In genomic region chrX:157598186-157598996, GRCm38 (mm10) we compare ENCODE assay signal across 8 mouse cellular contexts. TPM values are rescaled to one million over a fixed set of nuclear protein-coding genes. Genes with fewer than 3 reads are reported as not detected.
DNase-seq lines count a peak whose midpoint lies in the region; ATAC-seq lines count a peak whose summit lies in the region.

TSS of gene Mbtps2 (minus strand) at chrX:157598715.

- peak within 1 kb of the TSS; percentile 80 for H3K9ac ChIP-seq in midbrain, embryonic 11.5 days (ENCODE audit: low read length)

- H3K4me2 ChIP-seq in midbrain, embryonic 11.5 days = peak within 1 kb of the TSS; percentile 45

- 0 out of 2 replicates have a peak, but pooled peaks cover 3% of the 10 kb centered on the region for H3K4me1 ChIP-seq in midbrain, embryonic 11.5 days (ENCODE audit: control insufficient read depth, insufficient read depth, low read length)

- DNase-seq in T-cell, adult 2 months (ENCODE audit: low spot score) = peak; percentile 71
- DNase-seq in cerebellum, postnatal 36 days = peak; percentile 67 to 74
- DNase-seq in gastrocnemius, adult 8-10 months (ENCODE audit: low spot score in 2 of 2) = peak; percentile 15 to 47
- peak; percentile 82 for DNase-seq in induced T-regulatory cell, adult 2 months (ENCODE audit: low read depth)
- DNase-seq in left cerebral cortex, postnatal 4 days = peak; percentile 74
- peak; percentile 95 for DNase-seq in midbrain, embryonic 11.5 days (ENCODE audit: low spot score, missing footprints)
- peak; percentile 60 for DNase-seq in right cerebral cortex, postnatal 4 days
- DNase-seq in yolk sac, embryonic 10.5 days (ENCODE audit: low spot score) = peak; percentile 63

- ATAC-seq in midbrain, embryonic 11.5 days (ENCODE audit: low FRiP score) = peak; percentile 84

- H3K27me3 ChIP-seq in midbrain, embryonic 11.5 days (ENCODE audit: control insufficient read depth, insufficient read depth, low read length) = peaks cover 10% of the 10 kb centered on the region; the same call in 1 of the 2 replicates

- peak within 1 kb of the TSS; percentile 65; the same call in 1 of the 2 replicates for H3K27ac ChIP-seq in midbrain, embryonic 11.5 days (ENCODE audit: low read depth, low read length)

- peak within 1 kb of the TSS; percentile 56 for H3K4me3 ChIP-seq in midbrain, embryonic 11.5 days (ENCODE audit: low read depth, low read length)

- H3K9me3 ChIP-seq in midbrain, embryonic 11.5 days (ENCODE audit: control insufficient read depth, low read length) = no peaks in the 10 kb centered on the region

- H3K36me3 ChIP-seq in midbrain, embryonic 11.5 days (ENCODE audit: control insufficient read depth, insufficient read depth, low read length) = no peaks in the 10 kb centered on the region

- intact Hi-C loops in left cerebral cortex, postnatal 4 days (cut with DNase I) = loop anchor here (5.0 kb wide), 1 partner anchor 106 kb away; the partner anchor contains the start of gene Sms

- 15% methylated on average over 72 of the region's 74 CpGs for WGBS in midbrain, embryonic 11.5 days

RNA-seq across cellular contexts. Expression of gene Mbtps2, which starts in this region (rescaled TPM):
- 10 to 100 TPM; 14.9 to 19.7 (median 17.4) TPM for total RNA-seq in gastrocnemius, adult 8-10 months (2022)
- 10 to 100 TPM; 46.4 to 48.6 TPM for total RNA-seq in left cerebral cortex, postnatal 4 days (2021)
- 18.3 and 22.8 TPM in 2 replicates for polyA plus RNA-seq in midbrain, embryonic 11.5 days (2014; fragmentation: Nextera tagmentation; extraction: Ambion mirVana)

Comparison
In these comparisons a context has a peak if more than half of its experiments do, and no peak if none do; other contexts are left out.
1. Peak in every context shown above with its lines: DNase-seq, ATAC-seq, H3K4me3 ChIP-seq and H3K27ac ChIP-seq.
2. DNase-seq: peak in every context shown above with its lines; median percentile 95 in midbrain, embryonic 11.5 days; 82 in induced T-regulatory cell, adult 2 months; 74 in left cerebral cortex, postnatal 4 days; 71 in T-cell, adult 2 months; 70 in cerebellum, postnatal 36 days; 63 in yolk sac, embryonic 10.5 days; 60 in right cerebral cortex, postnatal 4 days; 31 in gastrocnemius, adult 8-10 months.